Mouse (Mus musculus): ENCODE data around the gene Slc44a1.

DNA sequence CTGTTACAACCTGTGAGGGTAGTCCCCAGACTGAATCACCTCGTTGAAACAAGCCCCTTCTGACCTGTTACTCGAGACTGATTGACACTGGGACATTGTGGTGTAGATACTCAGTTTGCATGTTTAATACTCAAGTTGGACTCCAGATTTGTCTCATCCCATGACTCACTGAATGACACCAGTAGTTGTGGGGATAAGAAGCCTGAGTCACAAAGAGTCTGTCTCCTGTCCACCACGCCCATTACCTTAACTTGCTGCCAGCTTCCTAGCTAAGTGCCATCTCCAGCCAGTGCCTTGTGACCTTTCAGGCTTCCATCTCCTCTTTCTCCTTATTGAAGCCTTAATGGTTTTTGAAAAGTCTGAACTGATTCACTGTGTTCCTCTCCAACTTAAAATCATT is 6.0 kb downstream of the Slc44a1 start:
- no peak for TF ChIP-seq CTCF (IDR thresholded peaks at IDR 0.05; ENCODE audit: insufficient read depth, low read depth, low read length)
- TF ChIP-seq POLR2A (IDR thresholded peaks at IDR 0.05; ENCODE audit: insufficient read depth, low read depth, low read length), result no peak
